Mouse (Mus musculus) adrenal gland, postnatal 4 days (tissue): Measurements from ENCODE around the gene Pola1. TPM values are rescaled to one million over a fixed set of nuclear protein-coding genes. Genes with fewer than 3 reads are reported as not detected.

Source experiments
- DNase-seq, 2 experiments: peaks; one replicate each; pipeline ENCODE4 v3.0.0; 2021 to 2022; ENCODE audit warnings: low spot score in 2 of 2, mixed read lengths in 2 of 2
- long read RNA-seq, 2 experiments: library from polyadenylated mRNA; stranded (forward); transcript quantifications; one replicate each; pipeline ENCODE4 v2.0.0; 2021
- total RNA-seq, 2 experiments: library from RNA; stranded (reverse); gene quantifications; 2 replicates each; pipeline ENCODE4 v1.2.3; 2021

Gene Pola1
- 10 to 100 TPM; 17.8 to 25.5 TPM for total RNA-seq
- long read RNA-seq, experiment 1, result 0 reads
- long read RNA-seq, experiment 2, full-length matches to known transcripts, result 2 of 4 reads
- long read RNA-seq, experiment 2, partial matches to known transcripts, result 2 of 4 reads
- long read RNA-seq, experiment 2, other reads (novel, unspliced or antisense), result 0 of 4 reads

DNA sequence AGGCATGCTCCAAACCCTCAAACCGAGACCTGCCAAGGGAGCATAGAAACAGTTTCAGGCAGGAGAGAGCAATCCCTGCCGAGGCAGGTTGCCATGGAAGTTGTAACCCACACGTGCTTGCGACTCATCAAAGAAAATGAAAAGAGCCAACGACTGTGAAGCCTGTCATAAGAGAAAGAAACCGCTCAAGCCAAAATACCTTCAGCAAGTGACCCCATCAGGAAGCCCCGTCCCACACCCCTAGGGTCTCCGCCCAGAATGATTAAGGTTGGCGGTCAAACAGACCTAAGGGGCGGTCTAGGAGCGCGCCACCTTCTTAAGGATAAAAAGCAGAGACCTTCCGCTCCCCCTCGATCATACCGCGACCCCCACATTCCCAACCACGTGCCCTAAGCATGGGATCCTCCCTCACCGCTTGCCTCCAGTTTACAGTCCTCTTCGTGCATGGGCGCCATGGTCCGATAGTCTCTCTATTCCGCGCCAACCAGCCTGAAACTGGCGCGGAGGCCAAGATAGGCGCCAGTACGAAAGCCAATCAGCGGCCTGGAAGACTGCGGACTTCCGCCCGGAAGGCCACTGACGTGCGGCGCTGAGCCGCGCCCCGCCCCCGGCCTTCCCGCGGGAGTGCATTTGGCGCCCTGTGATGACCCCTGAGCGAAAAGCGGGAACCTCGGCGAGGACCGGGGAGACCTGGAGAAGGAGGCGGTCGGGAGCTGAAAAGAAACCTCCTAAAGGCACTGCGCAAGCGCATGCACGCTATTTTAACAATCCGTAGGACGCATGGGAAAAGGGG, at the start of gene Pola1:
Gene Pola1 (minus strand): TSS at position 499 of the 793 bp plus-strand sequence.
- peak; percentile 54 to 60 for DNase-seq

DNA sequence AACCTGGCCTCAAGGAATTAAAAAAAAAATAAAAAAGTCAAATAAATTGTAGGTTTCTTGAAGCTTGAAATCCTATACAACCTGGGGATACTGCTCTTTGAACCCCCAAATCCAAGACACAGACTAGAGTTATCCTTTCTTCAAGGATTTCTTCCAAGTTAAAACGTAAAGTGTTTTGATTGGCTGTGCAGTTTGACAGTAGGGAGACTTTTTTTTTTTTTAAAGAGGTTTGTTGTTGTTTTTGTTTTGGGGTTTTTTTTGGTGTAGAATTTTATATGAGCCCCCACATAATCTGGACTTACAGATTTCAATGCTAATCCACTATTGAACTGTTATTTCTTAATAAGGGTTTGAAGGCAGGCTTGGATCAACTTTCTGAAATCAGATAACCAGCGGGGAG, 44.3 kb upstream of the Pola1 start:
- no peak for DNase-seq

DNA sequence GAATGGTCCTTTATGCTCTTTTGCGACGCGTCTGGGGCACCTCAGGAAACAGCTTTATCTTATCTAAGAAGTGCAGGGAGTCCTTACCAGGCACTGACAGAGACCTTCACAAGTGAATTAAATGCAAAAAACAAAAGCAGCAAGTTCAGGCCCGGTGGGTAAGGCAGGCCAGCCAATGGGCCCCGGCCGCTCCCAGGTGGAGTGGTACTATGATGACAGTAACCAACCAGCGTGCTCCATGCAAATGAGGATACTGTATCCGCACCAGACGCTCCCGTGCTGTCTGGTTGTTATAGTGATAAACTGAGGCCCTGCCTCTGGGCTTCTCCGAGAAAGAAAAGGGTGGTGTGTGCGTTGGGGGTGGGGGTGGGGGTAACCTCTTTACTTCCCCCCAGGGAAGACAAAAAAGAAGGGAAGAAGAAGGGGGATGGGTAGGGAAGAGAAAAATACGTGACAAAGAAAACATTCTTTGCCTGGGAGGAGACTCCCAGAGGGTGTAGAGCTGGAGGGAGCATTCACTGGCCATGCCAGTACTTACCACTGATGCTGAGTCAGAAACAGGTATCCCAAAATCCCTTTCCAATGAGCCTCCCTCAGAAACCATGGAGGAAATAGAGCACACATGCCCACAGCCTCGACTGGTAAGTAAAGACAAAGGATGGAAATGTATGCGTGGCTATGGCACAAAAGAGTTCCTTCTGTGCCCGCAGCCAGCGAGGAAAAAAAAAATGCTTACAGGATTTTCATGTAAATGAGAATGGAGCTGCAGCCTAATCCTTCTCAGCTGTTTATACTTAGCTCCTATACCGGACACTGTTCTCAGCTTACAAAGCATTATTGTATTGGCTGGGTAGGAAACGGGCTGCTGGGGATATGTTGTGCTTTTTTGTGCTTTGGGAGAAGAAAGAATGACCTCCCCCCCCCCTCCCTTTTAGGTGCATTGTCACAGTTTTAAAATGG, 43.2 kb upstream of the Pola1 start:
- DNase-seq, result peak; percentile 9 to 23

DNA sequence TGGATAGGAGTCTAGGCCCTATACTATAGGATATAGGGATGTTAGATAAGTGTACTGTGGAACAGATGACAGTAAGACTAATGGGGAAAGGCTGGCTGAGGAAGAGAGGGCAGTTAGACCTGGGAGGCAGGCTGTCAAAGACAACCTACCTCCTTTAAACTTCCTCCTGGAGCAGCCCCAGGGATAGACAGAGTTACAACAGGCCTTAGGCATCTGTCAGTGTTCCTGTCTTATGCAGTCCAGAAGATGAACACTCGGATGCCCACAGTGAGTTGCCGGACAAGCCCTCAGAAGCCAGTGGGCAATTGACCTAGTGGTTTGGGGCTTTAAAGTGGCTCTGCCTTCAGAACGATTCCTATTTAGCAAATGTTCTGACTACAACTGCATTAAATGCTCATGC, 42.5 kb upstream of the Pola1 start:
- no peak for DNase-seq

DNA sequence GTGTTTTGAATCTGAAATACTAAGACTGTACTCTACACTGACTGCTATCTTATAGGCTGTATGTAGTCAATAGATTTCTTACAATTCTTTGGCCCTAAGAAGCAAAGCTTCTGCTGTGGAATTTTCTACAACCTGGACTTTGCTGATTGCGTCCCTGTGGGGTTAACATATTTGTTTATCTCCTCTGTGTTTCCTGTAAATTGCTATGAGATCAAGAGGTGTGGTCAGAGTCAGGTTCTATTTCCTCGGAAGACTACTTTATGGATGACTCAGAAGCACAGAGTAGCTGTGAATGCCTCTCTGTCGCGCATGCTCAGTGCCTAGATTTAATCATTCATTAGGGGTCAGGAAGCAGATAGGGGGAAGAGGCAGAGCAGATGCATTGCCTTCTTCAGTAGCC, 32.8 kb upstream of the Pola1 start:
- no peak for DNase-seq

DNA sequence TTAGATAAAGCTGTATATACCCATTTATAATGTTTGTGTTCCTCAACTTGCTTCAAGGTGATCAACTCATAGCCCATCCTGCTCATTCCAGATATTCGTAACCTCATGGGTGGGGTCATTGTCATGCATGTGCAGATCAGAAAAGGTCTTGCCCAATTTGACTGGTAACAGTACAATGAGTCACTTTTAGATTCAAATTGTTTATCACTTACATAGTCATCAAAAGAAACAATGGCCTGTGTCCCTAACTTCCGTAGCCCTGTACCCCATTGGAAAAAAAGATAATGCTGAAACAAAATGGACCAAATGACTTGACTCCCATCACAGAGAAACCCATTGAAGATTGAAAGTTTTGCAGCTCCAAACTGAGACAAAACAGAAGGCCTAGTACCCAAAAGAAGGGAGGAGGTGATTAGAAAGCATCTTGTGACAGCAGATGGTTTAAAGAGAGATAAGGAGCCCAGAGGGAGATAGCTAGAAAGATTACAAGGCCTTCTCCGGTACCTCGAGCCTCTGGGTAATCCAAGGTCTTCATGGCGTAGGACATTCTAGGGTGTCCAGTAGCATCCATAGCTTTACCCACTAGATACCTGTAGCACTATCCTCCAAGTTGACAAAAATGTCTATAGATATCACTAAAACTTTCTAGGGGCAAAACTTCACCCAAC, 32.1 kb upstream of the Pola1 start:
- no peak for DNase-seq

DNA sequence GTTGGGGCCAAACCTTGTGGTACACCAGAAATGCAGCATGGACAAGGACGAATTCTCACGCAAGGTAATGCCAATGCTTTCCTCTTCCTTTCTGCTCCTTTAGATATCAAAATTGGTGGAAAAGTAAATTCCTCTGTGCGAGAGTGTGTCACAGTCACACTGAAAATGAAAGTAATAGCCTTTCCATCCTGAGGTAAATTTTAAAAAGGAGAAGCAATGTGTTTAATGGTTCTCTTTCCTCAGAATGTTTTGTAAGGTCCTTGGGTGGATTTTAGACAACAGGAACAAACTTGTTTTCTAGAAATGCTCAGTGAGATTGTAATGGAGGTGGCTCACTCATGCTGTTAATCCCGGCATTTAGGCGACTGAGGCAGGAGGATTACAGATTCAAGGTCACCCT, 23.2 kb upstream of the Pola1 start:
- DNase-seq, result no peak

DNA sequence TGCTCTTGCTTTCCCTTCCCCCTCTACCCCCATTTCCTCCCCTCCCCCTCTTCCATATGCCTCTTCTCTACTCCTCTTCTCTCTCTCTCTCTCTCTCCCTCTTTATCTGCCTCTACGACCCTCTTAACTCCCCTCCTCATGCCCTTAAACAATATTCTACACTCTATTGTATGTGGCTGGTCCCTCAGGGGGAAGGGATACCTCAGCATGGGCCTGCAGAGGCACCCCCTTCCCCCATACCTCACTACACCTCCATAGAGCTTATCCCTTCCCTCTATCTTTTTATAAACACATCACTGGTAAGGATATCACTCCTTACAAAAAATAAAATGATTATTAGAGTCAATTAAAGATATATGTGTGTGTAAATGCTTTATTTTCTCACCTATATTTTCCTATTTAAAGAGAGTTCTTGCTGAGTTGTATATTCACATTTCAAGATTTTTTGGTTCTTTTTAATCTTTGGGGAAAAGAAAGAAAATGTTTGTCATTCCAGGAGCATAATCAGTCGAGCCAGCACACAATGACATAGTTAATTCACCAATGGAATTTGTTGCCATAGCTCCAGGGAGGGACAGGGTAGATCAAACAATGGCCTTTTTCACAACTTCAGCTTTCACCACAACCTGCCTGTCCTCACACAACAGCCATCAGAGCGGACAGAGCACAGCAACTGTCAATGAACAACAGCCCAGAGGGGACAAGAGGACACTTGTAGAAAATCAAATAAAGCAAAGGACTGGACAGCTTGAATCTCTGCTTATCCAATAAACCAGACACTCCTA, 22.5 kb upstream of the Pola1 start, which contains the start of gene Pcyt1b:
Gene Pcyt1b (plus strand): TSS at position 646 of the 785 bp plus-strand sequence.
- DNase-seq, result no peak

DNA sequence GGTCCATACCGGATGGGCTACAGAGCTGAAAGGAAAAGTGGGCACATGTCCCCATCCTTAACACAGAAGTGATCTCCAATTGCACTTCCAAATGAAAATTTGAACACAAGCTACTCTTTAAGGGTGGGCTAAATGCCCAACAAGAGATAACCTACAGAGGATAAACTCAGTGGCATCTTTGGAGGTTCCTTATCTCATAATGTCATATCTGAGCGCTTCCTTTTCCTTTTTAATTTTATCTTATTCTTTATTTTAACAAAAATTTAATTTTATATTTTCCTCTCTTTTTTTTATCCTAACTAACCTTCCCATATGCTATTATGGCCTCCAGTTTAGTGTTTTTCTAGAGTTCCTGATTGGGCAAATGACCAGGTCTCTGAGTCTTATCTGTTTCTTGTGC, 18.8 kb upstream of the Pola1 start:
- no peak for DNase-seq

DNA sequence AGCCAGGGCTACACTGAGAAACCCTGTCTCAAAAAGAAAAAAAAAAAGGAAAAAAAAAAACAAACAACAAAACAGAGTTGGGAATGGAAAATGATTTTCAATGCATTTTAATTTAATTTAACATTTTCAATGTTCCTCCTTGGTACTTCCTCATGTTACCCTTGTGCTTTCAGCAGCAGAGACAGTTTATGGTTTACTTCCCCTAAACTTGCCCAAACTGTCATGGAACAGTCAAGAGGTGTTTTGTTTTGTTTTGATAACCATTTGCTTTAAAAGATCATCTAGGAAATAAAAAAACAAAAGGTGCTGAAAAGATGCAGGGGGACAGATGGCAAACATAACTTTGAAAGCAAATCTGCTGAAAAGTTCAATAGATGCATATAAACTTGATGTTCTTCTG, 12.1 kb upstream of the Pola1 start:
- no peak for DNase-seq

DNA sequence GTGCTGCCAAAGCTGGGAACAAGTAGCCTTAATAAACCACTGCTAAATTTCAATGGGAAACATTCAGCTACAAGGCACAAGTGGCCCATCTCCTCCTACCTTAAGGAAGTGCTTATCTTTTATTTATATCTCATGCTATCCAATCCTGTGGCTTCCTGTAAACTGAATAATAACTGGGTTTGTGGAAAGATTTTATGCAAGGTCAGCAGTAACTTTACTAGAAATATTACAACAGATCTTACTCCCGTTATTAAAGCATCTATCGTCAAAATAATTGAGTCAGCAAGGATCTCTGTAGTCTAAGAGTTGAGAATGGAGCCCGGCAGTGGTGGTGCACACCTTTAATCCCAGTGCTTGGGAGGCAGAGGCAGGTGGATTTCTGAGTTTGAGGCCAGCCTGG, 11.6 kb upstream of the Pola1 start:
- no peak for DNase-seq

DNA sequence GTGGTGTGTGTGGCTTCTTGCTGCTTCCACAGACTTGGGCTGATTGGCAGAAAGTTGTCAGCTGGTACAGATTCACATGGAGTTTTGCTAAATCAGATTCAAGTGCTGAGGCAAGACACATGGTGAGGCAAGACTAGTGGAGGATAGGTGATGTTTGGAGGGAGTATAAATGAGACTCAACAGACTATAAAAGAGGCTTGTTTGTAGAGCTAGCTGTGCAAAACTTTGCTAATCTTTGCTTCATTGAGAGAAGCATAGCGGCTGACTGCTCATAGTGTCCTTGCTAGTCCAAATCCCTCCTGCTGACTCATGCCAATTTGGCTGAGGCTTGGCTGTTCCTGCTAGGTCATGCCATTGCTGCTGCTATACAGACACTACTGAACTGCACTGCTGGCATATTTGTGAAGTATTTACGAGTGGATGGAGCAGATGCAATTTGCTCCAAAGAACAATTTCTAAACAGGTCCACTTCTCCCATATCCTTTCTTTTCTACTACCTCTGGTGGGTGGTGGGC, 3.0 kb upstream of the Pola1 start:
- DNase-seq, result peak in 1 of 2 experiments; percentile 2

DNA sequence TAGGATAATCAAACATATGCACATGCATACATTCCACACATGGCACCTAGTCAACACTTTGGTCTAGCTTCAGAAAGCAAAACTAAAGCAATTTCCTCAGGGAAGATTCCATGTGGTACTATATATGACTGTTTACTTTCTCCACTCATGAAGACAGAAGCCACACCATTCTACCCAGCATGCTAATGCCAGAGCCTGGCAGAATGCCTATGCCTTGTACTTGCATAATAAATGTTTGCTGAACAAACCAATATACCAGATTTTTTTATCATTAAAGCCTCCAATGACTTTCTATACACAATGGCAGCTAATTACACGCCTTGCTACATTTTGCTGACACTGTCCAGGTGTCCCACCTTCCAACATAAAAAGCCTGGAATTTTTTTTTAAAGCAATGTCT, 1.7 kb downstream of the Pola1 start:
- no peak for DNase-seq

DNA sequence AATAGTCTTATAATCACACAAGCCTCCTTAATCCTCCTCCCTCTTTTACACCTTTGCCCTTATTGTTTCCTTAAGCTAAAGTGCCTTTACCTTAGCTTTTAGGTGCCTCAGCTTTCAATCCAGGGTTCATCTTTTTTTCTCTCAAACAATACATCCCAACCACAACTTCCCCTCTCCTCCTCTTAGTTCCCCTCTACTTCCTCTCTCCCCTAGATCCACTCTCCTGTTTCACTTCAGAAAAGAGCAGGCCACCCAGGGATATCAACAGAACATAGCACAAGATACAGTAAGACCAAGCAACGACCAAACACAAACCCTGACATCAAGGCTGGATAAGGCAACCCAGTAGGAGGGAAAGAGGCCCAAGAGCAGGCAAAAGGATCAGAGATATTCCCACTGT, 29.7 kb downstream of the Pola1 start:
- DNase-seq, result no peak

DNA sequence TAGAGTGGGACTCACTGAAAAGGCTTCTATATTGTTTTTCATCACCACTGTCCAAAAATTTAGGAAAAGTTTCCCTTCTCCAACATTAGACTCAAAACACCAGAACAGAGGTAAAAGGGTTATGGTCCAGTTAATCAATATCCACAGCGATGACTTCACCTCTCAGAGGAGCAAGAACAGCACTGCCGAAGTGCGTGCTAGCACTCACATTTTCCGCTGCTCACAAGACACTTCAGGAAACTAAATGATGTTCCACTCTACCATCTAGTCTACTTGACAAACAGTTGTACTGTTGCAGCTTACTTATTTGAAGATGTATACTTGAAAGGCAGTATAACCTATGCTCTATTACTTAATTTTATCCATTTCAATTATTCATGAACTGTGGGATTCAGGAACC, 37.7 kb downstream of the Pola1 start:
- DNase-seq, result no peak

DNA sequence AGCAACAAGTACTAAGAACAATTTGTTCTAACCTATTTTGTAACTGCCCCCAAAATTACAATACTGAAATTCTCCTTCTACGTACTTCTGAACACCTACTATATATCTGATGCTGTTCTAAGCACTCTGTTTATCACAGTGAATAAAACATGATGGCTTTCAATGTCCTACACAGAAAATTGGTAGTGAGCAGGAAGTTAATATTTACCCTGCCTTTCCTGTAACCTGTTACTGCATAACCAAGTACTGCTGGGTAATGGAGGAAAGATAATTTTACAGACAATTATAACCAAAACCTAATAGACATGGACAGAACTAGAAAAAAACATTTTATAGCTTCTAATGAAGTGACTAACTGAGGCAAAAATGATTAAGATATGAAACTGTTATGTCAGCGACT, 51.0 kb downstream of the Pola1 start:
- DNase-seq, result no peak

DNA sequence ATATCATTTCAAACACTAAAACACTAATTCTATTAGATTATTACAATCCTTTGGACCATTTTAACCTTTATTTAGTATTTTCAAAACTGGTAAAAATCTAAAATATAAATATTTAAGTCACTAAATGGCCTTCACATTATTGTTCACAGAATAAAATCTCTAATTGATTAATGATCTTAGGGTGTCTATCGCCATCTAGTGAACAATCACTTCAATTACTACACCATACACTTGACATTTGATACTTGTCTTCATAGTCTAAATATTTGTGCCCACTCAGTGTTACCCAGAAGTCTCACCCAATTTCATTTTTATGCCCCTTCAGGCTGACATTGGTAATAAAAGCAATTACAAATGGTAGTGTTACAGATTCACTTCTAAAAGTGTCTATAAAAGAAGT, 74.8 kb downstream of the Pola1 start:
- DNase-seq, result no peak

DNA sequence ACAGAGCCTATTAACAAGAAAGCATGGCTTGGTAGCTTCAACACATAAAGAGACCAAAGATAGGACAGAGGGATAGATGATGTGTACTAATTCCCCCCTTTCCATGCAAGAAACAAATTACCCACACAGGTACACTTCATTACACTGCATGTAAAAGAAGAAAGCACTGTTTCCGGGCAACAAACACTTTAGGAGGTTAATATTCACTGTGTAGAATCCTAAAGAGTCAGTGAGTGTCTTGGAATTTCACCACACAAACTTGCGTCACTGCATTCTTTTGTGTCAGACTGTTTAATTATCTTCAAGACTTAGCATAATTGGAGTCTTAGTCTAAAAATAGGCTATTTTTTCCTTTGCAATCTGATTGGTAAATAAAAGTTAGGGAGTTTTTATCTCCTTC, 92.2 kb downstream of the Pola1 start:
- DNase-seq, result no peak

DNA sequence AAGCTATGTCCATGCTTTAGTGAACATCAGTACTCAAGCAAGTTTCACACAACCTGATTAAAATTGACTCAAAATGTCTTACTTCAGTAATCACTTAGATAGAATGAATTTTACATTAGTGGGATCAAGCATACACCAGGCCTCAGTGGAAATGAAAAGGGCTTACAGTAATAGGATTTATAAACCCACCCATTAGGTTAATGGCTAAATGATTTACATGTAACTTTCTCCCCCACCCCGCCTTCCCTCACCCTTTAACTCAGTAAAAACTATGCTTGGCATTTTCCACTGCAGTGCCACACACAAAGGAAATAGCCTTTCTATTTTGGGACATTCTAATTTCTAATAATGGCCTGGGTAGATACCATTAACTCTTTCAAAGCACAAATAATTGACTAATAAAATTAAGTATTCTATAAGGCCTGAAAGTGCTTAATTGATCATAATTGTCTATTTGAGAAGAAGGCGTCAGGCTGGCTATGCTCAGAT, 129.0 kb downstream of the Pola1 start:
- no peak for DNase-seq

DNA sequence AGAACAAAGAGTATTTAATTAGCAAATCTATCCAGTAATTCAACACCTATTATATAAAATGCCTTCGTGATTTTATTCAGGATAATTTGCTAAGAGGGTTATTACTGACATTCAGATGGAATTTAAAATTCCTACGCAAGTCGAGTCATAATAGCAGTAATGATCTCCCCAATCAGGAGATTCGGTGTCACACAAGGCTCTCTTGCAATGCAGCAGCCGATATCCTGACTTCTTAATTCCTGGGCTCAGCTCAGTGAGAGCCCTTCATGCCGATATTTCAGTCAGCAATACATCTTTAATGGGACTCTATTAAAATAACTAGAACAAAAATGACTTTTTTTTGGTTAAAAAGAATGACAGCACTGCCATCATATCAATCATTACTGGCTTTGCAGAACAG, 134.4 kb downstream of the Pola1 start:
- DNase-seq, result no peak
